Mouse (Mus musculus) midbrain, embryonic 13.5 days (tissue): ENCODE measurements around the gene Cyp2w1. TPM values are rescaled to one million over a fixed set of nuclear protein-coding genes. Genes with fewer than 3 reads are reported as not detected.
A peak's percentile ranks its signal among the peaks of the same experiment; 100 is the strongest.

Source experiments
- ATAC-seq: fragments of 200-750 bp; cut with Nextera tagmentation; 2 replicates; pipeline ENCODE4 v1.8.0; 2017; ENCODE audit warnings: mild to moderate bottlenecking, moderate TSS enrichment, moderate library complexity
- H3K27ac ChIP-seq: fragments of 300-500 bp; sonication (generic); 2 replicates; pipeline ENCODE4 v1.5.1; 2015; ENCODE audit warnings: inconsistent platforms, mild to moderate bottlenecking, moderate library complexity
- H3K27me3 ChIP-seq: fragments of 300-500 bp; sonication (generic); 2 replicates; pipeline ENCODE4 v1.6.1; 2015; ENCODE audit warnings: mild to moderate bottlenecking, inconsistent platforms
- H3K36me3 ChIP-seq: fragments of 300-500 bp; sonication (generic); 2 replicates; pipeline ENCODE4 v1.6.1; 2015; ENCODE audit warnings: mild to moderate bottlenecking, inconsistent platforms
- H3K4me1 ChIP-seq: fragments of 300-500 bp; sonication (generic); replicated peaks from 2 replicates; pipeline ENCODE4 v1.6.1; 2015; ENCODE audit warnings: inconsistent platforms
- H3K4me2 ChIP-seq: fragments of 300-500 bp; sonication (generic); replicated peaks from 2 replicates; pipeline ENCODE4 v1.6.1; 2015; ENCODE audit warnings: moderate library complexity, mild to moderate bottlenecking, inconsistent platforms
- H3K4me3 ChIP-seq: fragments of 300-500 bp; sonication (generic); replicated peaks from 2 replicates; pipeline ENCODE4 v1.5.1; 2015; ENCODE audit warnings: mild to moderate bottlenecking, inconsistent platforms
- H3K9ac ChIP-seq: fragments of 300-500 bp; sonication (generic); replicated peaks from 2 replicates; pipeline ENCODE4 v1.6.1; 2015; ENCODE audit warnings: mild to moderate bottlenecking, inconsistent platforms
- H3K9me3 ChIP-seq: fragments of 300-500 bp; sonication (generic); 2 replicates; pipeline ENCODE4 v1.6.1; 2016; ENCODE audit warnings: mild to moderate bottlenecking, inconsistent platforms
- WGBS: fragments of 180-500 bp; shearing (Covaris S2); methylation state at CpG from one replicate; pipeline ENCODE4 v1.1.7; 2015; 5-methylcytosine and 5-hydroxymethylcytosine counted together
- polyA plus RNA-seq: library from polyadenylated mRNA; unstranded; fragments of >200 nt; fragmentation: Nextera tagmentation; extraction: Ambion mirVana; gene quantifications from 2 replicates; pipeline ENCODE4 v1.2.1, GENCODE M21; 2015

Gene Cyp2w1
- polyA plus RNA-seq, 1 experiment from 2014 or later: not detected

DNA sequence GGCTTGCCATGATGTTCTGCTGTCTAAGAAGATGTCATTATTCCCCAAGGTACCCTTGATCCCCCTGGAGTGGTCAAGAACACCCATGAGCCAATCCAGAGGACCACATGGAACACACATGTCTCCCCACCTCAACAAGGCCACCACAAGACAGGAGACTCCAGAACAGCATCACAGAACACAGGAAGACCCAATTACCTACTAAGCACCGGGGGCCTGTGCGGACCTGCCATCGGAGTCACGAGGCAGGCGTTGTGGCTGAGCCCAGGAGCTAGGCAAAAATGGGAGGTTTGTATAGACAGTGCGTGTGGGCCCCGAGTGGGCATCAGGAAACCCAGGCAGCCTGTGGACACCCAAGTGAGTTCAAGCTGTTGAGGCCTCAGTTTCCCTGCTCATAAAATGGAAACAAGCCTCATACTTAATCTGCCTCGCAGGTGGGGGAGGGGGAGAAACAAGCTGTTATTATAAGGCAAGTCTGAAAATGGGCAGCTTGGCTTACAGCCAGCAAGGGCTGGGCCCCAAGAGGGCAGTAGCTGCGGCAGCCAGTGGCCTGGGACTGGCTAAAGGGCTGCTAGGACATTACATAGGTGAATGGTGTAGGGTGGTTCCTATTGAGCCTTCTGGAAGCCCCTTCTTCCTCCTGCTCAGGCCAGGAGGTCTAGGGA lies 29.0 kb upstream of the Cyp2w1 start:
- peaks cover 51% of the 10 kb centered on the region for H3K27me3 ChIP-seq
- H3K36me3 ChIP-seq: no peaks in the 10 kb centered on the region
- WGBS: 84% methylated on average over 9 of the region's 9 CpGs
- H3K9ac ChIP-seq: no peak overlapping the region
- no peak overlapping the region for H3K27ac ChIP-seq
- H3K9me3 ChIP-seq: no peaks in the 10 kb centered on the region
- peak overlapping the region; percentile 91 for H3K4me2 ChIP-seq
- H3K4me1 ChIP-seq: peaks cover 19% of the 10 kb centered on the region
- no peak for ATAC-seq
- peak overlapping the region; percentile 67; the same call in 1 of the 2 replicates for H3K4me3 ChIP-seq

DNA sequence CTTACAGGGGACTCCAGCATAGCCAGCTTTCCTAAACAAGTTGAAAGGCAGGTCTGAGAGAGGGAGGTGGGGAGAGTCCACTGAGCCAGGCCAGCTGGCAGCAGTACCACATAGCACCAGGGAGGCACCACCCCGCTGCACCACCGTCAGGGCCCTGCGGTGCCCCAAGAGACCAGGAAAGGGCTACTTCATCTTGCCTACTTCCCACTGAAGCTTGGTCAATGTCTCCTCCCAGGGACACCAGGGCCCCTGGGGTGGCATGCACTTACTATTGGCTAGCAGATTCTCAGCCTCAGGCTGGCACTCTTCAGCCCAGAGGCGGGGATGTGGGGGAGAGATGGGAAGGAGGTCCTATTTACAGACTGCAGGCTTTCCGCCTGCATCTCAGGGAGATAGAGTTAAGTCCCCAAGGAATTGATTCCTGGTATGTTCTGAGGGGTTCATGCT lies 28.3 kb upstream of the Cyp2w1 start:
- 58% methylated on average over 5 of the region's 5 CpGs for WGBS
- Histone ChIP-seq H3K27ac (no peak overlapping the region), H3K27me3 (peaks cover 51% of the 10 kb centered on the region), H3K4me1 (peaks cover 19% of the 10 kb centered on the region), H3K4me2 (peak overlapping the region; percentile 91), H3K9me3 (no peaks in the 10 kb centered on the region), H3K9ac (peak overlapping the region; percentile 82; the same call in 1 of the 2 replicates), H3K4me3 (peak overlapping the region; percentile 67), H3K36me3 (no peaks in the 10 kb centered on the region)
- no peak; the same call in 1 of the 2 replicates for ATAC-seq

DNA sequence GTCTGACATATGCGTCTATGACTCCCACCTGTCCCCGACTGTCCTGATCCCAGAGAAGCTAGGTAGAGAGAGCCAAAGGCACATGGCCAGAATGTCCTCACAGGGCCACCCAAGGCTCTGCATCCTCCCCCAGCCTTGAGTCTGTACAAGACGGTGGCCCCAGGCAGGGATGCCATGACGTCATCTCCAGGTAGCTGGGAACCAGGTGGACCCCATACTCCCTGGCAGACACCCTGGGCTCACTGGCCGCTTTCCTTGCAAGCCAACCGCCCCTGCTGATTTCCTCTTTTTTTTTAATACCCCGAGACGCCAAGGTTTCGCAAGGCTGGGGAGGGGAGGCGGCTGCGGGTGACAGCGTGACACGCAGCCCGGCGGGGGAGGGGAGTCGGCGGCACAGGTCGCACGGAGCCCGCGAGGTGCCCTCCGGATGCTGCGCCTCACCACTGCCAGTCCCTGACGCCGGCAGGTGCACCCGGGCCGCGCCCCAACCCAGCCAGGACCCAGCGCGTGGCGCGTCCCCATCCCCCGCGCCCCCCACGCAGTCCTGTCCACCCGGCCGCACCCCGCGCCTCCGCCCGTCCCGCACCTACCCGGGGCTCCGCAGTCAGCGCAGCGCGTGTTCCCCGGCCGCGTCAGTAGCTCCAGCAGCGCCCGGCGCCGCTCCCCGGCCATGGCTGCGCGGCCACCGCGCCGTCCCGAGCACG lies 27.6 kb upstream of the Cyp2w1 start:
- WGBS: 2% methylated on average over 62 of the region's 62 CpGs
- H3K36me3 ChIP-seq: no peaks in the 10 kb centered on the region
- peak overlapping the region; percentile 39 for H3K27ac ChIP-seq
- peak overlapping the region; percentile 91 for H3K4me2 ChIP-seq
- peaks cover 54% of the 10 kb centered on the region for H3K27me3 ChIP-seq
- H3K9me3 ChIP-seq: no peaks in the 10 kb centered on the region
- H3K9ac ChIP-seq: peak overlapping the region; percentile 82
- ATAC-seq: peak; percentile 75
- H3K4me3 ChIP-seq: peak overlapping the region; percentile 67
- peaks cover 19% of the 10 kb centered on the region for H3K4me1 ChIP-seq

DNA sequence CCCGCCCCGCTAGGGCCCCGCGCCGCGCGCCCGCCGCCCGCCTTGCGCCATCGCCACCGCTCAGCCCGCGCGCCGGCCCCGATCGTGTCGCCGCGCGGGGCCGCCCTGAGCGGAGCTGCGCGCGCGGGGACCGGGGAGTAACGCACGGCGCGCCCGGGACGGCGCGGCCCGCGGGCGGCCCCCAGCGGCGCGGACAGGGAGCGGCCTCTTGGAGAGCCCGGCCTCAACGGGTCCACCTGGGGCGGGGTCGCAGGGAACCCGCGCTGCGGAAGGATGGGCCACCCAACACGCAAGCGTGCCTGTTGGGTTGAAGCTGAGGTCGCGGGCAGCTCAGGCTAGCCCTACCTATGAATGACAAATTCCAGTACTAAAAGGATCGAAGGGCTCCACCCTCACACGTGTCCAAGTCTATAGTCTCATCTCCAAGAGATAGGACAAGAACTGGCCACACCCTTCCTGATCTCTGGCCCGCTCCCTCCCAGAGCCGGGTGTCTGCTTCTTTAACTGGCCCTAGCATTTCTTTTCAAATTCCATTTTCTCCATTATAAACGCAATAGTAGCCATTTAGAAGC lies 26.9 kb upstream of the Cyp2w1 start, which contains the start of gene Adap1:
Gene Adap1, minus strand, starts transcription at position 228 of the 572 bp plus-strand sequence.
- H3K4me2 ChIP-seq: peak within 1 kb of the TSS; percentile 91
- peak; percentile 90 for ATAC-seq
- no peaks in the 10 kb centered on the region for H3K36me3 ChIP-seq
- no peaks in the 10 kb centered on the region for H3K9me3 ChIP-seq
- H3K27me3 ChIP-seq: peaks cover 54% of the 10 kb centered on the region
- peak within 1 kb of the TSS; percentile 39 for H3K27ac ChIP-seq
- peak within 1 kb of the TSS; percentile 67 for H3K4me3 ChIP-seq
- H3K4me1 ChIP-seq: peaks cover 19% of the 10 kb centered on the region
- H3K9ac ChIP-seq: peak within 1 kb of the TSS; percentile 82
- 3% methylated on average over 57 of the region's 61 CpGs for WGBS

DNA sequence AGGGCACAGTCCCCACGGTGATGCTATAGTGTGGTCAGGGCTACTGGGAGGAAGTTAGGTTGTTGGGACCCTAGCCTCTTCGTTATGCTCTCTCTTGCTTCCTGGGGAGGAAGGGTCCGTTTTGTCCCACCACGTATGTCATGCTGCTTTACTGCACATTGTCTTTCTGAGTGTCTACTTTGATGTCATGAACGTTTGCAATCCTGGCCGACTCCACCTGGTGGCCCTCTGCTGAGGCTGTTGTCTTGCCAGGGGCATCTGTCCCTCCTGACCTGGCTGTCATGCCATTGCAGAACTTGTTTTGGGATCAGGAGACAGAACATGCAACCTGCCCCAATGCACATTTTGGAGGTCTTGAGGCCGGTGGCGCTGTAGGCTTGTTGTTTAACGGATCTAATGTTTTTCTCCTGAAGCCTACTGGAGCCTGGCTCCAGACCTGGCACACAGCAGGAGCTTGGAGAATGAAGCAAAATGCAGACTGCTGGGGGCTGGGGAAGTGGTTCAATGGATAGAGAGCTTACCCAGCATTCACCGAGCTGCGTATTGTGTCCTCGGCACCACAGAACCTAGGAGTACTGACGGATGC lies 26.2 kb upstream of the Cyp2w1 start:
- Histone ChIP-seq H3K27ac (no peak overlapping the region), H3K9ac (no peak overlapping the region), H3K4me1 (peaks cover 19% of the 10 kb centered on the region), H3K4me3 (no peak overlapping the region), H3K9me3 (no peaks in the 10 kb centered on the region), H3K27me3 (peaks cover 59% of the 10 kb centered on the region), H3K4me2 (no peak overlapping the region), H3K36me3 (no peaks in the 10 kb centered on the region)
- ATAC-seq: no peak
- WGBS: 66% methylated on average over 13 of the region's 13 CpGs

DNA sequence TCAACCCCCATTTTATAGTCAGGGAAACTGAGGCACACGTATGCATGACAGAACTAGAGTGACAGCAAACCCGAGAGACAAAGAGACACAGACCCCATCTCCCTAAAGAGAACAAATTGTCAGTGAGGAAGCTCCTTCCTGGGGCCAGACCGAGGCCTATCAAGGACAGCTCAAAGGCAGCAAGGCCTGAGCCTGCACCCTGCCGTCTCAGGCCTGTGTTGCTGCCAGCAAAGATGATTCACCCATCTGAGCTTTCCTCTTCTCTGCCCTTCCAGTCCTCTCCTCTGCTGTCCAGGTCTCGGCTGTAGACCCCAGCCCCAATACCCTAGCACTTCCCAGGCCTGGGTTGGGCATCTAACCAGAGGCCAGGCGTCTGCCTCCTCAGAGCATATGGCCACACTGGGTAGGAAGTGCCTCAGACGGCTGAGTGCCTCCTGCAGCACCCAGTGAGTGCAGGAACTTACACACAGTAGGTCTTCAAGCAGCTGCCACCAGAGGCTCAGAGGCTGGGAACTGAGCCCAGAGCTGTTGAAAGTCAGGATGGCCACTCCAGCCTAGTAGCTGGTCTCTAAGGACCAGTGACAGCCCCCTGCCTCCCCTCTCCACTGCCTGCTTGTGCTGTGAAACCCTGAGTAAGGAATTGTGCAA lies 25.3 kb upstream of the Cyp2w1 start:
- H3K4me2 ChIP-seq: no peak overlapping the region
- no peaks in the 10 kb centered on the region for H3K36me3 ChIP-seq
- no peak overlapping the region for H3K9ac ChIP-seq
- H3K27me3 ChIP-seq: peaks cover 61% of the 10 kb centered on the region
- ATAC-seq: no peak
- no peak overlapping the region for H3K27ac ChIP-seq
- H3K4me1 ChIP-seq: peaks cover 19% of the 10 kb centered on the region
- H3K9me3 ChIP-seq: no peaks in the 10 kb centered on the region
- WGBS: 79% methylated on average over 7 of the region's 7 CpGs
- H3K4me3 ChIP-seq: no peak overlapping the region

DNA sequence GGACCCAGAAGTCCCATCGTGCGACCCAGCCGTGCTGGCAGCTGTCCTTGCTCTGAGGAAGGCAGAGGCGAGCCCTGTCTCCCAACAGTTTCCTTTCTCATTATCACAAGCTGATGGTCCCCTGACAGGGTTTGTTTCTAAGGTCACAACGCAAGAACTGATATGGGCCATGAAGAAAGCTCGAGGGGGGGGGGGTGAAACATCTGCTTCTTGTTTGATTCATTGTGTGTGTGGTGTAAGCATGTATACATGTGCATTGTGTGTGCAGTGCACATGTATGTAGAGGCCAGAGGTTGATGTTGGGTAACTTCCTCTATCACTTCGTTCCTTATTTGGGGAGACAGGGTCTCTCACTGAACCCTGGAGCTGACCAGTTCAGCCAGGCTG lies 24.8 kb upstream of the Cyp2w1 start:
- 73% methylated on average over 7 of the region's 7 CpGs for WGBS
- H3K27me3 ChIP-seq: peaks cover 59% of the 10 kb centered on the region
- no peaks in the 10 kb centered on the region for H3K36me3 ChIP-seq
- no peak overlapping the region for H3K4me3 ChIP-seq
- no peak overlapping the region for H3K27ac ChIP-seq
- no peak overlapping the region for H3K4me2 ChIP-seq
- H3K9ac ChIP-seq: no peak overlapping the region
- H3K4me1 ChIP-seq: peaks cover 19% of the 10 kb centered on the region
- no peak for ATAC-seq
- no peaks in the 10 kb centered on the region for H3K9me3 ChIP-seq

DNA sequence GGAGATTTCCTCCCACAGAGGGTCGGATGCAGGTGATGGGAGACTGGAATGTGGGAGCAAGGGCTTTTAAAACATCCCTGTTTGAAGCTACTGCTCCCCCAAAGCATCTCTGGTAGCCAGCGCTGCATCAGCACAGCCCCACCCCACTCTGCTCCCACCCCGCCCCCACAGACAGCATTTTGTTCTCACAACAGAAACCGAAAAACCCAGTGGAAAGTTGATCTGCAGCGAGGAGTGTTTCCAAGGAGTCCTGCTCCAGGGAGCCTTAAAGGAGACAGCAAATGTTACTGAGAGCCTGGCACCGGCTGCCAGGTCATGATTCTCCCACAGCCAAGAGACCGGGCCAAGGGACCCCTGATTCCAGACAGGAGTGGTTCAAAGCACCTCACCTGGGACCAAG lies 21.7 kb upstream of the Cyp2w1 start:
- no peak for ATAC-seq
- Histone ChIP-seq H3K27ac (no peak overlapping the region), H3K27me3 (peaks cover 28% of the 10 kb centered on the region), H3K4me2 (no peak overlapping the region), H3K4me3 (no peak overlapping the region), H3K9ac (no peak overlapping the region), H3K36me3 (peaks cover 14% of the 10 kb centered on the region), H3K4me1 (no peaks in the 10 kb centered on the region; the same call in 1 of the 2 replicates), H3K9me3 (no peaks in the 10 kb centered on the region)
- WGBS: 77% methylated on average over 7 of the region's 7 CpGs

DNA sequence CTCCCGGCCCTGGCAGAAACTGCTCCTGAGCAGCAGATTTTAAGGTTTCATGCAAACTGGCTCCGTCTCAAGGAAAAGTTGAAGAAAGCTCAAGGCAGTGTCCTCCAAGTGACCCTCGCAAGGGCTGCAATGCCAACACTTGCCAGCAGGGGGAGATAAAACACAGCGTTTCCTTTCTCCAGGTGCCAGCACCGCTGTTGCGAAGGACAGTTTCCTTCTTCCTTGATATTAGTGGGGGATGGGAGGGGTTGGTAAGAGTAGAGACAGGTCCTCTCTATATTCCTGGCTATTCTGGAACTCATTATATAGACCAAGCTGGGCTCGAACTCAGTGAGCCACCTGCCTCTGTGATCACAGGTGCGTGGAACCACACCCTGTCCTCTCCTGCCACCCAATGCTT lies 20.7 kb upstream of the Cyp2w1 start:
- Histone ChIP-seq H3K4me2 (no peak overlapping the region), H3K4me1 (no peaks in the 10 kb centered on the region), H3K36me3 (peaks cover 23% of the 10 kb centered on the region), H3K27ac (no peak overlapping the region), H3K9ac (no peak overlapping the region), H3K27me3 (peaks cover 18% of the 10 kb centered on the region), H3K9me3 (no peaks in the 10 kb centered on the region), H3K4me3 (no peak overlapping the region)
- WGBS: 27% methylated on average over 8 of the region's 8 CpGs
- ATAC-seq: peak; percentile 24; the same call in 1 of the 2 replicates

DNA sequence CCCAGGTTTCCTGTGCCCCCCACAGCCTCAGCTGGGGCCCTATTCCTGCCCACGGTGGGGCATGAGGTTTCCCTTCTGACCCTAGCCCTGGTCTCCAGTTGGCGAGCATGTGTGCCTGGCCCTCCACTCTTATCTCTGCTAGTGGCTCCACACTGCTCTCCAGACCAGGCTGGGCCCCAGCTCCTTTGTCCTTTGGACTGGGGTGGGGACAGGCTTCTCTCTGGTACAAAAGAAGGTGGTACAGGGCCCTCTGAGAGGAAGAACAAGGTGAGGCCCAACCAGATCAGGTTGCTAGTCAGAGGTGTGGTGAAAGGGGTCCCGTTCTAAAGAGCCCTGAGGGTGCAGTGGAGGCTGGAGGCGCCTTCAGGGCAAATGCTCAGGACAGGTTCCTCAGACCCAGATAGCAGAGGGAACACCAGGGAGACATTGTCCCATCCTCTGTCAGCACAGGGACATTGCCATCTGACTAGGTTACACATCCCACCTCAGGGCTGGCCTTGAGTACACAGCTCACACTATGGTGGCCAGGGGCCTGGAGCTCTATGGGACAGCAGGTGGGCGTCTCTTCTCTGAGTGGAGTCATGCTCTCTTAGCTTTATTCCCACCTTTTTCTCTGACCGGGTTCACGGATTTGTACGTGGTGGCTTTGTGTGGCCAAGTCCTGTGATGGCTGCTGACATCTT lies 19.7 kb upstream of the Cyp2w1 start:
- Histone ChIP-seq H3K4me1 (no peaks in the 10 kb centered on the region), H3K36me3 (peaks cover 31% of the 10 kb centered on the region), H3K4me3 (no peak overlapping the region), H3K9ac (no peak overlapping the region), H3K4me2 (no peak overlapping the region), H3K9me3 (no peaks in the 10 kb centered on the region), H3K27ac (peak overlapping the region; percentile 1; the same call in 1 of the 2 replicates), H3K27me3 (peaks cover 10% of the 10 kb centered on the region; the same call in 1 of the 2 replicates)
- WGBS: 86% methylated on average over 8 of the region's 8 CpGs
- ATAC-seq: no peak

DNA sequence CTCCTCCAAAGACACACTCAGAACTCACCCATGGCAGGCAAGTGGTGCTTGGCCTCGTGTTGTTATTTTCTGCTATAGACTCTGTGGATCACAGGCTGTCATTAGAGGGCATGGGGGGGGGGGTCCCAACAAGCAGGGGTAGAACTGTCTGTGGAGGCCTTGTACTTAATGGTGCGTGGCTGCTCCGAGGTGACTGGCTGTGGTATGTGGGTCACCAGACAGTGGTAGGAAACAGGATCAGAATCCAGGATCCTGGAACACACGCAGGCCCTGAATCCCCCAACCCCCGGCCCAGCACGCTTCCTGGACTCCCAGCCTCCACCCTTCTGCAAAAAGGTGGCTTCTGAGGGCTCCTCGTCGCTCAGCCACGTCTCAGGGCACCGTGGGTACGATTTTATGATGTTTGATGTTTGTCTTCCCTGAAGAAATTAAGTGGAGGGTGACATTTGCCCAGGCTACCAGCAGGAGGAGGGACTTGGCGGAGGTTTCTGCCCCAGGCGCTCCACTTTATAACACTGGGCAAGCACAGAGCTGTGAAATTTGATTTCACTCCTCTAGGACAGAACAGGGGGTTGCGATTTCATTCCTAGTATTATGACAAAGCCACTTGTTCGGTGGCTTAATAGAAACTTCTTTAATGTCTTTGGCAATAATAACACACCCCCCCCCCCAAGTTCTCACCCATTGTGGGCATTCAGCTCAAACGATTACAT lies 19.0 kb upstream of the Cyp2w1 start:
- no peaks in the 10 kb centered on the region for H3K4me1 ChIP-seq
- 83% methylated on average over 16 of the region's 16 CpGs for WGBS
- H3K9me3 ChIP-seq: no peaks in the 10 kb centered on the region
- no peak overlapping the region for H3K9ac ChIP-seq
- peaks cover 39% of the 10 kb centered on the region for H3K36me3 ChIP-seq
- H3K4me2 ChIP-seq: no peak overlapping the region
- no peak for ATAC-seq
- H3K27ac ChIP-seq: no peak overlapping the region
- H3K4me3 ChIP-seq: no peak overlapping the region
- peaks cover 10% of the 10 kb centered on the region; the same call in 1 of the 2 replicates for H3K27me3 ChIP-seq
